In the genomic region with DNA sequence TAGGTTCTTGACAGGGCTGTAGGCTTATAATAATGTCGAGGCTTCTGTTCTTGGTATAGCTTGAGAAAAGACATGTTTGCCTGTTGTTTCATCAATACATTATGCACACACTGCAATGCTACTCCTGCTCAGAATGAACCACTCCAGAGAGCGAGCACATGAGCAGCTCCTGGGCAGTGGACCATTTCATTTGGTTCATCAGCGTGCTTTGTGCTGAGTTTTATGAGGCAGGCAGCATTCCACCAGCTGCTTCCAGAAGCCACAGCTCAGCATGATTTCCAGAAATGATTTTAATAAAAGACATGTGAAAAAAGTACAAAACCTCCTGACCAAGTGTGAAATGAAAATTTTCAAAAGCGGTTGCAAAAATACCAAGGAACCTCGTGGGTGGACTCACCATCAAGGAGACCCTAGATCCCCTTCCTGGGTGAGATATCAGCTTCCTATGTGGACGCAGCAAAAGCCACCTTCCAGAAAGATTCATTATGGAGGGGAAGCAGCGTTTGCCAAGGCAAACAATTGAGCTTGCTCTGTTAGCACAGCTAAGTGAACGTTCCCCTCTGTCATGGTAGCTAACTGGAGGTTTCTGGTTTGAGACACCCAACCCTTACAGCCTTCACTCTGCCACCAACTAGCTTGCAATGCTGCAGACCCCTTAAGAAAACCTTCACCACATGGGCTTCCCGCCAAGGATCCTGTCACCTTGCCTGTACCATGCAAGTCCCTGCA, we compare ENCODE assay signal across 13 mouse cellular contexts.
DNase-seq lines count a peak whose midpoint lies in the region; ATAC-seq and TF ChIP-seq lines count a peak whose summit lies in the region.
"Had no signal": no experiment of that assay in that cellular context is flagged by ENCODE, and none has a peak within 500 bp of the region (broad histone marks: within the 10 kb centered on the region; RNA-seq: fewer than 3 reads in every experiment).

No protein-coding gene starts in this region.

- no peaks in the 10 kb centered on the region for H3K9me3 ChIP-seq in limb, embryonic 15.5 days
- H3K9me3 ChIP-seq: heart, embryonic 15.5 days had no signal

- peak; percentile 63; the same call in 1 of the 2 replicates for ATAC-seq in limb, embryonic 15.5 days (ENCODE audit: insufficient number of reproducible peaks, low FRiP score, low TSS enrichment, low read depth)
- no peak for ATAC-seq in megakaryocyte-erythroid progenitor cell, adult 5-6 weeks (replicated peaks; ENCODE audit: low FRiP score, low TSS enrichment, poor library complexity, severe bottlenecking)
- ATAC-seq: inflammation-experienced regulatory T-cells, adult 6 months had no signal

- peaks cover 22% of the 10 kb centered on the region for H3K4me1 ChIP-seq in limb, embryonic 15.5 days

- WGBS in limb, embryonic 15.5 days, result 30% methylated on average over 9 of the region's 9 CpGs

- peak; percentile 46 for DNase-seq in cerebellum, postnatal 10 days
- DNase-seq in cerebellum, adult 8-10 months, result no peak
- DNase-seq in left cerebral cortex, postnatal 4 days, result peak; percentile 11
- no peak for DNase-seq in left cerebral cortex, postnatal 36 days (ENCODE audit: low spot score in 2 of 2)
- peak; percentile 15 to 23 for DNase-seq in kidney, adult 8-10 months
- DNase-seq in layer of hippocampus, adult 2 months (ENCODE audit: low spot score in 2 of 2), result no peak
- DNase-seq: cerebellum, postnatal 14 days; spleen, adult 18-20 months had no signal

- peak overlapping the region; percentile 67 for H3K27ac ChIP-seq in limb, embryonic 15.5 days
- H3K27ac ChIP-seq in layer of hippocampus, adult 2 months, result no peak overlapping the region
- H3K27ac ChIP-seq: heart, embryonic 15.5 days; liver, embryonic 14.5 days had no signal

- H3K4me3 ChIP-seq in limb, embryonic 15.5 days, result no peak overlapping the region
- H3K4me3 ChIP-seq in layer of hippocampus, adult 2 months, result no peak overlapping the region
- H3K4me3 ChIP-seq: heart, embryonic 15.5 days had no signal

- no peaks in the 10 kb centered on the region for H3K36me3 ChIP-seq in limb, embryonic 15.5 days
- H3K36me3 ChIP-seq: heart, embryonic 15.5 days had no signal

- H3K27me3 ChIP-seq in limb, embryonic 15.5 days, result no peaks in the 10 kb centered on the region
- H3K27me3 ChIP-seq: heart, embryonic 15.5 days had no signal

- no peak overlapping the region for H3K9ac ChIP-seq in limb, embryonic 15.5 days
- H3K9ac ChIP-seq: heart, embryonic 15.5 days; liver, embryonic 14.5 days had no signal

- intact Hi-C loops in left cerebral cortex, postnatal 4 days (cut with DNase I), result no loop called here
- intact Hi-C loops in left cerebral cortex, postnatal 36 days (cut with DNase I), result no loop called here

- H3K4me2 ChIP-seq in limb, embryonic 15.5 days, result no peak overlapping the region
- H3K4me2 ChIP-seq: heart, embryonic 15.5 days had no signal

- no peak for TF ChIP-seq CTCF in layer of hippocampus, adult 2 months (conservative IDR thresholded peaks at IDR 0.05)

Comparison
In these comparisons a context has a peak if more than half of its experiments do, and no peak if none do; other contexts are left out.
1. DNase-seq: peak in cerebellum, postnatal 10 days (2 of 2), left cerebral cortex, postnatal 4 days (single experiment) and kidney, adult 8-10 months (2 of 2); none in cerebellum, adult 8-10 months (single experiment), left cerebral cortex, postnatal 36 days (0 of 2) and layer of hippocampus, adult 2 months (0 of 2).